Mouse (Mus musculus): ENCODE measurements around the gene Jph3. TPM values are rescaled to one million over a fixed set of nuclear protein-coding genes. Genes with fewer than 3 reads are reported as not detected.

Jph3 gene
- total RNA-seq, 4 experiments from 2014 or later: 0.16 TPM; not detected in 3

- no peak for DNase-seq (ENCODE audit: low spot score)
Measured at GRCm38 (mm10) chr8:121730170-121730569, 747 bp downstream of the Jph3 start.

- no peak for DNase-seq (ENCODE audit: low spot score)
Measured at GRCm38 (mm10) chr8:121730646-121731045, 1.2 kb downstream of the Jph3 start.

GRCm38 (mm10) chr8:121731060-121731459 is 1.6 kb downstream of the Jph3 start:
- DNase-seq (ENCODE audit: low spot score): no peak

DNA sequence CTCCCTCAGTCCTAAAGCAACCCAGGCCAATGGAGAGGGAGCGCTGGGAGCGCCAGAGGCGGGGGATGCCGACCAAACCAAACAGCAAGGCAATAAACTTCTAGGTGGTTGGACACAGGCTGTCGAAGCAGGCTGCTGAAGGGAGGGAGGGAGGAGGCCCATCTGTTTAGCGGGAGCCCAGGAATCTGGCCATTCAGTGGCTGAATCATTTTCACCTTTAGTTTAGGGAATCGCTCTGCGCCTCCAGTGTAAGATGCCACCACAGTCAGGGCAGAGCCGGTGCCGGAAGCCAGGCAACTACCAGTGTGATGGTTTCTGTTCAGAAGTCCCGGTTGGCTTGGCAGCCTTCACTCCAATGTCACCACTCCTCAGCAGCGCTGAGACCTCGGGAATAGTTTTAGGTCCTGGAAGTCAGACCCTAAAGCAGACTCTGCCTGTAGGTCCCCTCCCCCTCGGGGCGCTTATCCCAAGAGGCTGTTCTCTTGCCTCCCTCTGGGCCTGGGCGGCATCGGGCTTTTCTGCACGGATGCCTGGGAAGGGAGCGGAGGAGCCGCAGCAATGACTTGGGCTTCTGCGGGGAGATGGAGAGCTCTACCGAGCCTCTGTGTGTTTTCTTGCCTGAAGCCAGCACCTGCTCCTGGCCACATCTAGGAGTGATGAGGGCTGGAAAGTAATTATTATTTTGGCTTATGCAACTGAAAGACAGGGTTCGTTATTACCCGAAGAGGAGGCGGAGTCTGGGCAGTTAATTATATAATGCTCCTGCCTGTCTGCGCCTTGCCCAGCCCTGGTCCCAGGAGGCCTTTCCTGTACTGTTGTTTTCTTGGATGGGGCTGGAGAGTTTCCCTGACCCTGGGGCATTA is 2.3 kb downstream of the Jph3 start:
- DNase-seq (ENCODE audit: low spot score): no peak

DNA sequence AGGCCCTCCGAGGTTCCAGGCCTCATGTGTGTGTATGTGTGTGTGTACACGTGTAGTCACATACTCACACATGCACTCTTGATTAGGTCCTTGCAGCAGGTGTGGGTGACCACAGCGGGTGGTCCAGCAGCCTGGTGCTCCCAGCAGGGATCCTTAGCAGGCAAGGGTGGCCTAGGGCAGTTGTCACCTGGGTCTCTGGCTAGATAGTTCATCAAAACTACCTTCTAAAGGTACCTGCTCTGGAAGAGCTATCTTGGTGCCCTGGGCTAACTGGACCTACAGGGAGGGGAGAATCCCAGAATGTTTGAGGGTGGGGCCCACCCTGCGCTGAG is 2.9 kb downstream of the Jph3 start:
- no peak for DNase-seq (ENCODE audit: low spot score)

- no peak for DNase-seq (ENCODE audit: low spot score)
Measured at GRCm38 (mm10) chr8:121734262-121734661, 4.8 kb downstream of the Jph3 start.

DNA sequence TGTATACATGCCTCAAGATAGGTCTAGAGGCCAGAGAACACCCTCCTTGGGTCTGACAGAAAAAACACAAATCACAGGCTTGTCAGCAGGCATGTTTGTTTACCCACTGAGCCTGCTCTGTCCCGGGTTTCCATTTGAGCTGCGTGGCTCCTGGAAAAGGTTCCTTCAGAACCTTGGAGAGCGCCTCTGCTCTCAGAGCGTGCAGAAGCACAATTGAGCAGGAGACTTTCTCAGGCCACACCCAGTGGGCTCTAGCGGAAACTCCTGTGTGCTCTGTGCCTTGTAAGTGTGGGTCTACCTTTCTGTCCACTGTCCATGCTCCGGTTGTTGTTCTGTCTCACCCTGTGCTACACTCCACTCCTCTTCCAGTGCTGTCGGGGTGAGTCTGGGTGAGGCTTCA is 6.8 kb downstream of the Jph3 start:
- no peak for DNase-seq (ENCODE audit: low spot score)

DNA sequence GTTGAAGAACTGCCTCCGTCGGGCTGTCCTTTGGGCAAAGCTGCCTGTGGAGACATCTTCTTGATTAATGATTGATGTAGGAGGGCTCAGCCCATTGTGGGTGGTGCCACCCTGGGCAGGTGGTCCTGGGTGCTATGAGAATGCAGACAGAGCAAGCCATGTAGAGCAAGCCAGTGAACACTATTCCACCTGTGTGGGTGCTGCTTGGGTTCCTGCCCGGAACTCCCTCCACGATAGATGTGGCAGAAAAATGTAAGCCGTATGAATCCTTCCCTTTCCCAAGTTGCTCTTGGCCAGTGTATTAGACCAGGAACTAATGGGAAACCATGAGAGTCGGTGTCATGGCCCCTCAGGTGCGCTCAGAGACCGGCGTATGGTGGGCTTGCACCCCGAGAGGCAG is 11.3 kb downstream of the Jph3 start:
- no peak for DNase-seq (ENCODE audit: low spot score)

- no peak for DNase-seq (ENCODE audit: low spot score)
Measured at GRCm38 (mm10) chr8:121749501-121749900, 20.1 kb downstream of the Jph3 start.

DNA sequence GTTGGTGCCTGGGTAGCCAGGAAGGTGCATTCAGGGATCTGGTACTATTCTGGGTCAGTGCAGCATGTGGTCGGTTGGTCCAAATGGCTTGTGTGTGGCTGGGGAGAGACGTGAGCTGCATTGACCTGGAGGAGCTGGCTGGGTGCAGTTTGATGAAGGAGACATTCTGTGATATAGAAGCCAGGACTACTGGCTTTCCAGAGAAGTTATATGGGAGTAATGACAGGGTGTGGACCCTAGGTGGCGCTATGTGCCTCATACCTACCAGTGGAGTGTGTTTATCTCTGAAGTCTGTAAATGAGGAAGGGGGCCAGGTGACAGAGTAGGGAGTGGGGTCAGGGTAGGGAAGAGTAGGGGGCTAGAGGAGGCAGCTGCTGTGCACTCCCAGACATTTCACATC is 21.1 kb downstream of the Jph3 start:
- no peak for DNase-seq (ENCODE audit: low spot score)

GRCm38 (mm10) chr8:121751407-121751806 is 22.0 kb downstream of the Jph3 start:
- DNase-seq (ENCODE audit: low spot score): peak; percentile 11

DNA sequence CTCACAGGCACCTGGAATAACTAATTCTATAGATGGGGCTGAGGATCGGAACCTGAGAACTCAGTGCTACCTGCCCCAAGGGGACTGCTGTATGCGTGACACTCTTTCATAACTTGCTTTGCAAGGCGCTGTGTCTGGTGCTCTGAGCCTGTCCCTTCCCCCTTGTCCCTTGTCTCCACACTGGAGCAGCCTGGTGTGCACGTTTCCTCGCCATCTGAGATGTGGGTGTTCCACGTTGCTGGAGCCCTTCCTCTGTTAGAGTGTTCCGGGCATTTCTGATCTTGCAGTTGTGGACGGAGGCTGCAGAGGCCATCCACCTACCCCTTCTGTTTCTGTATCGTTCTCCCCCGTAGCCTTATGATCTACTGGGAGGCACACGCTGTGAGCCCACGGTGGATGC is 29.0 kb downstream of the Jph3 start:
- no peak for DNase-seq (ENCODE audit: low spot score)

DNA sequence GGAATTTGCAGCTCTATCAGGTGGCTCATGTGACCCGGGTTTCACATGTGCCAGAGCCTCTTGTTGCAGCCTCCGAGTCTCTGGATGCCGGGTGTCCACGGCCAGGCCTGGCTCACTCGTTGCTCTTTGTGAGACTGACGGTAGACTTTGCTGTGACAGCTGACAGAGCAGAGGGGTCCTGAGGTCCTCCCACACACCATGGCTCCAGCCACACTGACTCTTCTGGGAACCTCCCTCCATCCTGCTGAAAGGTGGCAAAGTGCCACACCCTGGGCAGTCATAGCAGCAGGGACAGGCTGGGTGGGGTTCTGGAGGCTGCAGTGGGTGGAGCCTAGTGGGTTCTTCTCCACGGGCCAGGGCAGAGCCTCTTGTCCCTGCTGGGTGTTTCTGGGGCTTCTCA is 31.1 kb downstream of the Jph3 start:
- no peak for DNase-seq (ENCODE audit: low spot score)

GRCm38 (mm10) chr8:121761480-121761879 is 32.1 kb downstream of the Jph3 start:
- no peak for DNase-seq (ENCODE audit: low spot score)

GRCm38 (mm10) chr8:121762999-121763699 is 33.7 kb downstream of the Jph3 start:
- DNase-seq (ENCODE audit: low spot score): no peak

DNA sequence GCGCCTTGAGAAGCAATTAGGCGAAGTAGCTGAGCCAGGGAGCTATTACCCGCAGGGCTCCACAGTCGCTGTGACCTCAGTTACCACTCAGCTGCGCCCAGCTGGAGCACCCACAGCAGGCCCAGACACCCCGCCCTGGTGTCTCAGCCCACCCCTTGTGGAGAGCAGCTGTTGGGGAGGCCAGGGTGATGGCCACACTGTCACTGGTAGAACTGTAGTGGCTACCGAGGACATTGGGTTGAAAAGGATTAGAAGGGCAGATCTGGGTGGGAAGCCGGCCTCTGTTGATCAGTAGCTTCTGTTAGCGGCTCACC is 34.2 kb downstream of the Jph3 start:
- DNase-seq (ENCODE audit: low spot score): no peak

DNA sequence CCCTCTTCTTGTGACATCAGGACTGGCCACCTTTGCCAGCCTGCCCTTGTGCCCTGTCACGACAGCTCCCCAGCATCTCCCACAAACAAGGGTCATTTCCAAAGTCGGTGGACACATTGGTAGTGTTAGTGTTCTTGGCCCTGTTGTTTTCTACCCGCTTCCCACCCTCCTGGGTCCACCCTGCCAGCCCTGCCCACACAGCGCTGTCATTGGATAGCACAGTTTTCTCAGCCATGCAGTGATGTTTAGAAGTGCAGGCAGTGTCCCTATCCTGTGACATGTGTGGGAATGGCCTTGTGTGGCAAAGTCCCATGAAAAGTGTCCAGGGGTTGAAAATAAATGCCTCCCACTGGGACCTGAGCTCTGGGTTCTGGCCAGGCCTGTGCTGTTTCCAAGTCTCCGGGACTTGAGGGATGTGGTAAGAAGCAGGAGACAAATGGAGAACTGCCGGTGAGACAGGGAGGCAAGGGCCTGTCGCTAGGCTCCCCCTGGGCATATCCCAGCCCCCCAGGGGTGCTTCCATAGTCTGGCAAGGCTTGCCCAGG is 36.2 kb downstream of the Jph3 start:
- no peak for DNase-seq (ENCODE audit: low spot score)

GRCm38 (mm10) chr8:121769095-121769494 is 39.7 kb downstream of the Jph3 start:
- no peak for DNase-seq (ENCODE audit: low spot score)

GRCm38 (mm10) chr8:121769621-121770020 is 40.2 kb downstream of the Jph3 start:
- no peak for DNase-seq (ENCODE audit: low spot score)

DNA sequence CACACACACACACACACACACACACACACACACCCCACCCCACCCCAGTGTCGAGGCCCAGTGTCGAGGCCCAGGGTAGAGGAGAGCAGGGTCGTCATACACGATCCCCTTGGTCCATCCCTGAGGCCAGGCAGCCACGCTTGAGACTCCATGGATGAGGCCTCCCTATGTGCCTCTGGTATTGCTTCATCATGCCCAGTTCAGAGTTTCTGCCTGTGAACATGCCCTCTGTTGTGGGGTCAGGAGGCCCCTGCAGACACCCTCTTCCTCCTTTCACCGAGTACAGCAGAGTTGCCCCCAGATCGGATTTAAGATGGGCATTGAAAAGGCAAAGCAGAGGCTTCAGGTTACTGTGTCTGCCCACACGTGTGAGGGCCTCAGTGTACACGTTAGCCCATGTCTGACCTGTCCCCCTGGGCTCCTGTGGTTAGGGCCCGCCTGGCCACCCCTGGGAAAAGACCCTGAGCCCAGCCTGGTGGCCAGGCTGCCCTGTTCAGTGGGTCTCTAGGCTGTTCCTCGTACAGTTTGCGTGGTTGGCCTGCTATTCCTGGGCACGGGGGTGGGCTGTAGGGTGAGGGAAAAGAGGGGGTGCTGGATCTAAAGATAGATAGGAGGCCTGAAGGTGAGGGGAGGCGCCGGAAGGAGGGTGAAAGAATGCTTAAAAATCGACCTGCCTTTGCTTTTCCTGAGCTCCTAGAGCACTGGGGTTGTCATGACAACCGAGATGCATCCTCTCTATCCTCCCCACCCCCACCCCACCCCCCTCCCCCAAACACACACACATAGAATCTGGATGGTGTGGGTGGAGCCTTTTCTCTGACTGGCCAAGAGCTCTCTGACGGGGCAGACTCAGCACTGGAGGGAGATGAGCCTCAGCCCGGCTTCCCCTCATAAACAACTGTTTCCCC is 41.7 kb downstream of the Jph3 start:
- DNase-seq (ENCODE audit: low spot score): no peak

DNA sequence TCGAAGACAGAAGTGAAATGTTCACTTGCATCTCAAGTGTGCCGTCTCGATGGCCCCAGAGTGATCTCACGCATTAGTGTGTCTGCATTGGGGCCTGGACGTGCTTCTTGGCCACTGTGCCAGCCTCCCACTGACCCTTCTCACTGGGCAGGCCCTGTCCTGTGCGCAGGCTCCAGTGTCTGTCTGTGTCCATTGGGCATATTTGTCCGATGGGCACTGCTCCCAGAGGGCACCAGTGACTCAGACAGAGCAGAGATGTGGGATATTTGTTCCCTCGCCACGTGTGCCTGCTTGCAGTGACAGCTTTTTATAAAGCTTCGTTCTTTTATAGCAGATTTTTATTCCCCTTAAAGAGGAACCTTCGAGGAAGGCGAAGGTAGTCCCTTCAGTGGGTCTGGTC is 44.5 kb downstream of the Jph3 start:
- no peak for DNase-seq (ENCODE audit: low spot score)

DNA sequence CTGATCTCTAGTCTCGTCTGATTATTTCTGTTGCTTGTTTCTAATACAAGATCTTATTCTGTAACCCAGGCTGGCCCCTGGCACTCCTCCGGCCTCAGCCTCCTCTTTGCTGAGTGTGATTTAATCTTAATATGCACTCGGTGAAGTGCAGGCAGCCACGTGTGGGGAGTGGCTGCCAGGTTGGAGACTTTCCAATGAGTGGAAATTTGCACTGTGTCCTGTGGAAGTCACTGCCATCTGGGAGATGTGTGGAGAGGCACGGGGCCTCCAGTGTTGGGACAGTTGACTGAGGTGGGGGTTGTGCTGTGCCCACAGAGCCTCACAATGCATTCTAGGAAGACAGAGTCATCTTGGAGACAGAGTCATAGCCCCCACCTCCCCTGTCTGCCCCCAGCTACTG is 53.1 kb downstream of the Jph3 start:
- no peak for DNase-seq (ENCODE audit: low spot score)
